Mouse (Mus musculus) cerebellum, adult 2 months (tissue): ENCODE results near the gene Cdc42se1.

Experiments
- CTCF ChIP-seq: fragments of 200-500 bp; IDR thresholded peaks from 2 replicates; pipeline ENCODE4 v1.5.1; 2011; ENCODE audit warnings: low read depth, mild to moderate bottlenecking, control low read depth, low read length, moderate library complexity, borderline replicate concordance; ENCODE audit not compliant: insufficient read depth
- POLR2A ChIP-seq: fragments of 200-500 bp; IDR thresholded peaks from 2 replicates; pipeline ENCODE4 v1.6.1; 2011; ENCODE audit warnings: low read length, control low read depth, borderline replicate concordance; ENCODE audit not compliant: insufficient read depth

GRCm38 (mm10) chr3:95213609-95213975 is 14.9 kb upstream of the Cdc42se1 start:
- TF ChIP-seq CTCF (no peak), POLR2A (no peak)
